Mouse (Mus musculus) testis, adult 2 months (tissue): ENCODE data around the gene Sfmbt2.

ENCODE experiments used
- CTCF ChIP-seq: fragments of 200-500 bp; IDR thresholded peaks from 2 replicates; pipeline ENCODE4 v1.5.1; 2012; ENCODE audit warnings: low read depth, mild to moderate bottlenecking, inconsistent platforms, low read length, moderate library complexity; ENCODE audit not compliant: control insufficient read depth, insufficient read depth, insufficient replicate concordance
- POLR2A ChIP-seq: fragments of 200-500 bp; IDR thresholded peaks from 2 replicates; pipeline ENCODE4 v1.6.1; 2012; ENCODE audit warnings: low read depth, mild to moderate bottlenecking, inconsistent platforms, low read length, moderate library complexity; ENCODE audit not compliant: control insufficient read depth

DNA sequence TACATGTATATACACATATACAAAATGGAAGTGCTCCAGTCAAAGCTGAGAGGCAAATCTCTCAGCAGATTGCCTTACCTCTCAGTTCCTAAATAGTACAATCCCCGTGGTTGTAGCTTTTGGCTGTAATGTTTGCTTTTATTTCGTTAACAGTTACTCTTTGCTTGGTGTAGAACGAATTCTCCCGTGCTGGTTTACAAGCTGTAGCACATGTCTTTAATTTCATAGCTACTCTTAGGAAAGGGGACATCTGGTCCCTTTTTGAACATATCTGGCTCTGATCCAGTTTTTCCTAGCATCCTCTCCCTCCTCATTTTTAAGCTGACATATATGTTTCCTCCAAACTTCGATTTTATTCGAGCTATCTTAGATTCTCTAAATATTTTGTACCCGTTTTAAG, 172.1 kb downstream of the Sfmbt2 start:
- TF ChIP-seq CTCF: no peak
- no peak for TF ChIP-seq POLR2A
